Mouse (Mus musculus): ENCODE results near the gene Pde8b.

- TF ChIP-seq CTCF (IDR thresholded peaks at IDR 0.05; ENCODE audit: low read depth) (no peak), EP300 (IDR thresholded peaks at IDR 0.05; ENCODE audit: low read depth) (no peak)
These were observed 124.5 kb downstream of the Pde8b start for GRCm38 (mm10) chr13:95125546-95126215.
